Mouse (Mus musculus): ENCODE results near the gene Tstd2.

Tstd2 gene

GRCm38 (mm10) chr4:46138287-46139222 lies at the start of gene Tstd2, which contains the start of gene Ncbp1:
Gene Tstd2, minus strand, starts transcription at chr4:46138694.
Gene Ncbp1, plus strand, starts transcription at chr4:46138613.
- peak; percentile 83 to 87 for DNase-seq (ENCODE audit: low spot score in 2 of 2)

GRCm38 (mm10) chr4:46186466-46186865 lies 48.0 kb upstream of the Tstd2 start:
- no peak for DNase-seq (ENCODE audit: low spot score in 2 of 2)

- no peak for DNase-seq (ENCODE audit: low spot score in 2 of 2)
These were observed 47.4 kb upstream of the Tstd2 start for GRCm38 (mm10) chr4:46185890-46186289.

GRCm38 (mm10) chr4:46185423-46185822 lies 46.9 kb upstream of the Tstd2 start:
- DNase-seq (ENCODE audit: low spot score in 2 of 2) = no peak

- no peak for DNase-seq (ENCODE audit: low spot score in 2 of 2)
These were observed 43.7 kb upstream of the Tstd2 start for GRCm38 (mm10) chr4:46182181-46182580.

GRCm38 (mm10) chr4:46181168-46181567 lies 42.7 kb upstream of the Tstd2 start:
- no peak for DNase-seq (ENCODE audit: low spot score in 2 of 2)

GRCm38 (mm10) chr4:46177496-46177895 lies 39.0 kb upstream of the Tstd2 start:
- no peak for DNase-seq (ENCODE audit: low spot score in 2 of 2)

- no peak for DNase-seq (ENCODE audit: low spot score in 2 of 2)
These were observed 38.5 kb upstream of the Tstd2 start for GRCm38 (mm10) chr4:46177018-46177417.

- DNase-seq (ENCODE audit: low spot score in 2 of 2) = no peak
These were observed 37.8 kb upstream of the Tstd2 start for GRCm38 (mm10) chr4:46176313-46176712.

GRCm38 (mm10) chr4:46171761-46172160 lies 33.3 kb upstream of the Tstd2 start:
- DNase-seq (ENCODE audit: low spot score in 2 of 2) = no peak

- no peak for DNase-seq (ENCODE audit: low spot score in 2 of 2)
These were observed 27.3 kb upstream of the Tstd2 start for GRCm38 (mm10) chr4:46165831-46166230.

- DNase-seq (ENCODE audit: low spot score in 2 of 2) = no peak
These were observed 25.5 kb upstream of the Tstd2 start for GRCm38 (mm10) chr4:46164027-46164426.

- DNase-seq (ENCODE audit: low spot score in 2 of 2) = no peak
These were observed 13.5 kb upstream of the Tstd2 start for GRCm38 (mm10) chr4:46151903-46152544.

GRCm38 (mm10) chr4:46146881-46147280 lies 8.4 kb upstream of the Tstd2 start:
- no peak for DNase-seq (ENCODE audit: low spot score in 2 of 2)

- DNase-seq (ENCODE audit: low spot score in 2 of 2) = no peak
These were observed 5.8 kb upstream of the Tstd2 start for GRCm38 (mm10) chr4:46144323-46144722.

- no peak for DNase-seq (ENCODE audit: low spot score in 2 of 2)
These were observed 736 bp downstream of the Tstd2 start for GRCm38 (mm10) chr4:46137629-46138286.

GRCm38 (mm10) chr4:46131791-46132190 lies 6.7 kb downstream of the Tstd2 start:
- DNase-seq (ENCODE audit: low spot score in 2 of 2) = no peak

- DNase-seq (ENCODE audit: low spot score in 2 of 2) = peak in 1 of 2 experiments; percentile 30
These were observed 8.3 kb downstream of the Tstd2 start for GRCm38 (mm10) chr4:46130221-46130620.

GRCm38 (mm10) chr4:46129311-46130004 lies 9.0 kb downstream of the Tstd2 start:
- no peak for DNase-seq (ENCODE audit: low spot score in 2 of 2)

- peak; percentile 52 to 77 for DNase-seq (ENCODE audit: low spot score in 2 of 2)
These were observed 12.0 kb downstream of the Tstd2 start for GRCm38 (mm10) chr4:46126541-46126940.

GRCm38 (mm10) chr4:46123358-46123757 lies 15.1 kb downstream of the Tstd2 start:
- DNase-seq (ENCODE audit: low spot score in 2 of 2) = no peak

GRCm38 (mm10) chr4:46120767-46121166 lies 17.7 kb downstream of the Tstd2 start:
- DNase-seq (ENCODE audit: low spot score in 2 of 2) = no peak
